Mouse (Mus musculus): ENCODE data around the gene Il2rb.

GRCm38 (mm10) chr15:78470495-78471276, 24.4 kb downstream of the Il2rb start:
- TF ChIP-seq CTCF (IDR thresholded peaks at IDR 0.05; ENCODE audit: low read depth) (no peak), EP300 (IDR thresholded peaks at IDR 0.05; ENCODE audit: low read depth) (no peak)

All from liver, embryonic 14.5 days (tissue).